Mouse (Mus musculus) left cerebral cortex, postnatal 36 days (tissue): ENCODE results near the gene Dicer1. TPM values are rescaled to one million over a fixed set of nuclear protein-coding genes. Genes with fewer than 3 reads are reported as not detected.
"Not testable (repeated sequence)": the region's sequence is repeated elsewhere in the genome, so short reads cannot be mapped to it uniquely, and the experiment has no call there.

Experiments used
- DNase-seq, 2 experiments: peaks; one replicate each; pipeline ENCODE4 v3.0.0; 2021 to 2022; ENCODE audit warnings: low spot score in 2 of 2, mixed read lengths in 1 of 2
- intact Hi-C: fragments of 180-260 bp; cut with DNase I; formaldehyde crosslinking; loops from one replicate; pipeline ENCODE4 v1.15.1; 2025
- total RNA-seq, 2 experiments: library from RNA; stranded (reverse); gene quantifications; 2 replicates each; pipeline ENCODE4 v1.2.3; 2021

Gene Dicer1
- total RNA-seq, 2 experiments from 2014 or later = 37.4 to 38.5 TPM

- DNase-seq = no peak
- intact Hi-C loops = no loop called here
Observed at GRCm38 (mm10) chr12:104743687-104744086, 8.1 kb downstream of the Dicer1 start.

- no peak for DNase-seq
- intact Hi-C loops = no loop called here
Observed at GRCm38 (mm10) chr12:104742247-104742646, 9.5 kb downstream of the Dicer1 start.

GRCm38 (mm10) chr12:104740841-104741787 is 10.6 kb downstream of the Dicer1 start:
- DNase-seq = no peak
- intact Hi-C loops = no loop called here

- intact Hi-C loops = no loop called here
- no peak for DNase-seq
Observed at GRCm38 (mm10) chr12:104738931-104739330, 12.8 kb downstream of the Dicer1 start.

- intact Hi-C loops = no loop called here
Observed at GRCm38 (mm10) chr12:104738446-104738845, 13.3 kb downstream of the Dicer1 start.

GRCm38 (mm10) chr12:104737666-104738065 is 14.1 kb downstream of the Dicer1 start:
- peak in 1 of 2 experiments; percentile 23 for DNase-seq
- intact Hi-C loops = no loop called here

More at GRCm38 (mm10) chr12:104738446-104738845, 13.3 kb downstream of the Dicer1 start:
- DNase-seq = no peak

GRCm38 (mm10) chr12:104735993-104736395 is 15.8 kb downstream of the Dicer1 start:
- intact Hi-C loops = no loop called here
- no peak for DNase-seq

GRCm38 (mm10) chr12:104733165-104733564 is 18.6 kb downstream of the Dicer1 start:
- intact Hi-C loops = no loop called here
- no peak for DNase-seq

GRCm38 (mm10) chr12:104731782-104732181 is 20.0 kb downstream of the Dicer1 start:
- intact Hi-C loops = no loop called here
- no peak for DNase-seq

- DNase-seq, intact Hi-C loops: not testable (repeated sequence)
Observed at GRCm38 (mm10) chr12:104726436-104726835, 25.3 kb downstream of the Dicer1 start.

GRCm38 (mm10) chr12:104722056-104722455 is 29.7 kb downstream of the Dicer1 start:
- intact Hi-C loops = no loop called here
- DNase-seq = no peak

- no peak for DNase-seq
- intact Hi-C loops = no loop called here
Observed at GRCm38 (mm10) chr12:104721011-104721410, 30.7 kb downstream of the Dicer1 start.

GRCm38 (mm10) chr12:104718956-104719355 is 32.8 kb downstream of the Dicer1 start:
- intact Hi-C loops = no loop called here
- no peak for DNase-seq

GRCm38 (mm10) chr12:104716409-104716808 is 35.3 kb downstream of the Dicer1 start:
- no peak for DNase-seq
- intact Hi-C loops = no loop called here

- intact Hi-C loops = no loop called here
- DNase-seq = no peak
Observed at GRCm38 (mm10) chr12:104715453-104715852, 36.3 kb downstream of the Dicer1 start.

GRCm38 (mm10) chr12:104700266-104700665 is 51.5 kb downstream of the Dicer1 start:
- intact Hi-C loops = no loop called here
- DNase-seq = no peak

- intact Hi-C loops = loop anchor here (5.0 kb wide), 1 partner anchor 257 kb away; no protein-coding TSS in a partner anchor
- peak in 1 of 2 experiments; percentile 25 for DNase-seq
Observed at GRCm38 (mm10) chr12:104699753-104700152, 52.0 kb downstream of the Dicer1 start.

GRCm38 (mm10) chr12:104695514-104695913 is 56.2 kb downstream of the Dicer1 start:
- intact Hi-C loops = loop anchor here (5.0 kb wide), 1 partner anchor 253 kb away; no protein-coding TSS in a partner anchor
- no peak for DNase-seq

GRCm38 (mm10) chr12:104692864-104693263 is 58.9 kb downstream of the Dicer1 start:
- intact Hi-C loops = no loop called here
- no peak for DNase-seq

GRCm38 (mm10) chr12:104690412-104690811 is 61.3 kb downstream of the Dicer1 start:
- DNase-seq = no peak
- intact Hi-C loops = no loop called here

GRCm38 (mm10) chr12:104688870-104689269 is 62.9 kb downstream of the Dicer1 start:
- DNase-seq = no peak
- intact Hi-C loops = no loop called here
